Mouse (Mus musculus) heart, embryonic 14.5 days (tissue): Measurements from ENCODE around the gene Stox2. TPM values are rescaled to one million over a fixed set of nuclear protein-coding genes. Genes with fewer than 3 reads are reported as not detected.

ENCODE experiments used
- ATAC-seq: fragments of 200-750 bp; cut with Nextera tagmentation; 2 replicates; pipeline ENCODE4 v1.8.0; 2017; ENCODE audit warnings: low read depth, moderate TSS enrichment; ENCODE audit not compliant: insufficient number of reproducible peaks, insufficient read depth, low FRiP score
- H3K27ac ChIP-seq, 2 experiments: fragments of 200-500 bp in 1 of 2; fragments of 300-500 bp in 1 of 2; sonication (generic) in 1 of 2; replicated peaks in 1 of 2; 2 replicates each; pipeline ENCODE4 v1.5.1; 2012 to 2014; ENCODE audit warnings: low read depth in 2 of 2, low read length in 2 of 2, control low read depth in 1 of 2, mild to moderate bottlenecking in 1 of 2, mixed read lengths in 1 of 2; ENCODE audit not compliant: control insufficient read depth in 1 of 2, insufficient read depth in 1 of 2
- H3K27me3 ChIP-seq: fragments of 300-500 bp; sonication (generic); 2 replicates; pipeline ENCODE4 v1.6.1; 2014; ENCODE audit warnings: mild to moderate bottlenecking, low read length, control low read depth; ENCODE audit not compliant: control insufficient read depth, insufficient read depth
- H3K36me3 ChIP-seq: fragments of 300-500 bp; sonication (generic); 2 replicates; pipeline ENCODE4 v1.6.1; 2014; ENCODE audit warnings: mild to moderate bottlenecking, control low read depth, low read length, mixed read lengths; ENCODE audit not compliant: control insufficient read depth, insufficient read depth
- H3K4me1 ChIP-seq, 2 experiments: fragments of 200-500 bp in 1 of 2; fragments of 300-500 bp in 1 of 2; sonication (generic) in 1 of 2; 2 replicates each; pipeline ENCODE4 v1.6.1; 2012 to 2014; ENCODE audit warnings: low read length in 2 of 2, control low read depth in 1 of 2, mixed read lengths in 1 of 2; ENCODE audit not compliant: control insufficient read depth in 2 of 2, insufficient read depth in 2 of 2
- H3K4me2 ChIP-seq: fragments of 300-500 bp; sonication (generic); 2 replicates; pipeline ENCODE4 v1.6.1; 2014; ENCODE audit warnings: mild to moderate bottlenecking, low read length
- H3K4me3 ChIP-seq, 2 experiments: fragments of 200-500 bp in 1 of 2; fragments of 300-500 bp in 1 of 2; sonication (generic) in 1 of 2; 2 replicates each; pipeline ENCODE4 v1.5.1; 2012 to 2014; ENCODE audit warnings: low read length in 2 of 2, mild to moderate bottlenecking in 2 of 2, control low read depth in 1 of 2, low read depth in 1 of 2, moderate library complexity in 1 of 2; ENCODE audit not compliant: control insufficient read depth in 1 of 2, insufficient read depth in 1 of 2
- H3K9ac ChIP-seq: fragments of 300-500 bp; sonication (generic); 2 replicates; pipeline ENCODE4 v1.6.1; 2014; ENCODE audit warnings: mild to moderate bottlenecking, low read length
- H3K9me3 ChIP-seq: fragments of 300-500 bp; sonication (generic); 2 replicates; pipeline ENCODE4 v1.6.1; 2016; ENCODE audit warnings: low read length, control low read depth; ENCODE audit not compliant: control insufficient read depth
- WGBS: fragments of 180-500 bp; shearing (Covaris S2); extraction: QIAGEN DNeasy Blood & Tissue Kit; methylation state at CpG from one replicate; pipeline ENCODE4 v1.1.7; 2014; 5-methylcytosine and 5-hydroxymethylcytosine counted together
- polyA plus RNA-seq: library from polyadenylated mRNA; unstranded; fragments of >200 nt; fragmentation: Nextera tagmentation; extraction: Ambion mirVana; gene quantifications from 2 replicates; pipeline ENCODE4 v1.2.1, GENCODE M21; 2014

Gene Stox2
- polyA plus RNA-seq, 1 experiment from 2014 or later = 10.9 TPM

GRCm38 (mm10) chr8:47241421-47242078, 204.6 kb downstream of the Stox2 start:
- 76% methylated on average over 13 of the region's 13 CpGs for WGBS
- no peaks in the 10 kb centered on the region for H3K9me3 ChIP-seq
- no peak overlapping the region for H3K4me3 ChIP-seq
- no peaks in the 10 kb centered on the region for H3K36me3 ChIP-seq
- H3K4me2 ChIP-seq = peak overlapping the region; percentile 58; the same call in 1 of the 2 replicates
- H3K9ac ChIP-seq = no peak overlapping the region
- no peaks in the 10 kb centered on the region for H3K27me3 ChIP-seq
- no peak overlapping the region for H3K27ac ChIP-seq
- ATAC-seq = no peak
- H3K4me1 ChIP-seq = peaks cover 18 to 37% of the 10 kb centered on the region in 2 experiments

GRCm38 (mm10) chr8:47240871-47241270, 205.3 kb downstream of the Stox2 start:
- no peaks in the 10 kb centered on the region for H3K36me3 ChIP-seq
- H3K9ac ChIP-seq = no peak overlapping the region
- H3K9me3 ChIP-seq = no peaks in the 10 kb centered on the region
- 91% methylated on average over 4 of the region's 4 CpGs for WGBS
- H3K4me1 ChIP-seq = peaks cover 18 to 40% of the 10 kb centered on the region in 2 experiments
- no peak overlapping the region for H3K4me3 ChIP-seq
- no peak for ATAC-seq
- no peaks in the 10 kb centered on the region for H3K27me3 ChIP-seq
- no peak overlapping the region for H3K27ac ChIP-seq
- H3K4me2 ChIP-seq = no peak overlapping the region

DNA sequence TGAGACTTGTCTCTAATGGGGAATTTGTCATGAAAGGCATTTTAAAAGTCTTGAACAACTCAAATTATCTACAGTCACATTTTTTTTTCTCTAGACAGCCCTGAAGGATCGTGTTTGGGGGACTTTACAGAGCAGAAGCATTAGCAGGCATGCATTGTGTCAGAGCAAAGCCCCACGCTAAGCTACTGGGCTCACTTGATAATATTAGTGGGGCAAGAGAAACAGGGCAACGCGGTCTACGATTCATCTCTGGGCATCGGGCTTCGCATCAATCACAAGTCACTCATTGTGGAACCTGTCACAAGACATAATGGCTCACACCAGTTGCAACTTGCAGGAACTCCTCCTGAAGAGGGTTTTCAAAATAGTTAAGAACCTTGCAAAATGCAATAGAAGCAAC, 205.9 kb downstream of the Stox2 start:
- 54% methylated on average over 7 of the region's 7 CpGs for WGBS

DNA sequence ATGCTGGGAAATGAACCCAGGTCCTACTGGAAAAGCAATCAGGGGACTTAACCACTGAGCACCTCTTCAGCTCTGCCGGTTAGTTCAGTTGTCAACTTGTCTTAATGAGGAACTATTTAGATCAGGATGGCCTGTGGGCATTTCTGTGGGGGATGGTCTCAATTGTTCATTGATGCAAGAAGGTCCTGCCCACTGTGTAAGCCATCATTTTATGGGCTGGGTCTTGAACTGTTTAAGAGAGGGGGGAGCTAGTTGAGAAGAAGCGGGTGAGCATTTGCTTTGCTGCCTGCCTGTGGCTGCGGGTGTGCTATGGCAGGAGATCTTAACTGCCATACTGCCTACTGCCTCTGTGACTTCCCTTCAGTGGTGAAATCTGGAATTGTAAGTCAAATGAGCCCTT, 214.1 kb downstream of the Stox2 start:
- no peak overlapping the region for H3K4me3 ChIP-seq
- no peaks in the 10 kb centered on the region for H3K36me3 ChIP-seq
- peaks cover 16 to 36% of the 10 kb centered on the region in 2 experiments for H3K4me1 ChIP-seq
- no peak overlapping the region for H3K9ac ChIP-seq
- H3K4me2 ChIP-seq = no peak overlapping the region
- H3K9me3 ChIP-seq = no peaks in the 10 kb centered on the region
- WGBS = 70% methylated on average over 3 of the region's 3 CpGs
- ATAC-seq = no peak
- no peak overlapping the region for H3K27ac ChIP-seq
- H3K27me3 ChIP-seq = no peaks in the 10 kb centered on the region

More for the DNA sequence above, 205.9 kb downstream of the Stox2 start:
- H3K4me3 ChIP-seq = no peak overlapping the region
- H3K9me3 ChIP-seq = no peaks in the 10 kb centered on the region
- H3K4me1 ChIP-seq = peaks cover 18 to 40% of the 10 kb centered on the region in 2 experiments
- no peak overlapping the region for H3K4me2 ChIP-seq
- ATAC-seq = no peak
- no peak overlapping the region for H3K9ac ChIP-seq
- no peaks in the 10 kb centered on the region for H3K27me3 ChIP-seq
- H3K36me3 ChIP-seq = no peaks in the 10 kb centered on the region
- no peak overlapping the region for H3K27ac ChIP-seq

DNA sequence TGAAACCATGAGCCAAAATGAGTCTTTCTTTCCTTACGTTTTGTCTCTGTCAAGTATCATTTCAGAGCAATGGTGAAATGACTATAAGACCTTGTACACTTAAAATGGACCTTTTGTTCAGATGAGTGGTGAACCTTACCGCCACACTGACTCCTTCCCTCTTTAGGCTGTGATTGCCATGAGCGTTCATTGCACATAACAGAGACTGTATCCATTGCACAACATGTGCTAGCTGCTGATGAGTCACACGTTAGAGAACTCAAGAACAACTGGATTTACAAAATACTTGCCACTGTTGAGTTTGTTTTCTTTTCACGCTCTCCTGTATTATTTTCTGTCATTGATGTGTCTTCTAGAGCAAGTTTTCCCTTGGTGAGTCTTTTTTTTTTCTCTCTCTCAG, 216.1 kb downstream of the Stox2 start:
- Histone ChIP-seq H3K27me3 (no peaks in the 10 kb centered on the region), H3K9me3 (no peaks in the 10 kb centered on the region), H3K4me1 (peaks cover 16 to 28% of the 10 kb centered on the region in 2 experiments), H3K4me2 (no peak overlapping the region), H3K36me3 (no peaks in the 10 kb centered on the region), H3K27ac (no peak overlapping the region), H3K4me3 (no peak overlapping the region), H3K9ac (no peak overlapping the region)
- ATAC-seq = no peak
- WGBS = 93% methylated on average over 5 of the region's 5 CpGs

DNA sequence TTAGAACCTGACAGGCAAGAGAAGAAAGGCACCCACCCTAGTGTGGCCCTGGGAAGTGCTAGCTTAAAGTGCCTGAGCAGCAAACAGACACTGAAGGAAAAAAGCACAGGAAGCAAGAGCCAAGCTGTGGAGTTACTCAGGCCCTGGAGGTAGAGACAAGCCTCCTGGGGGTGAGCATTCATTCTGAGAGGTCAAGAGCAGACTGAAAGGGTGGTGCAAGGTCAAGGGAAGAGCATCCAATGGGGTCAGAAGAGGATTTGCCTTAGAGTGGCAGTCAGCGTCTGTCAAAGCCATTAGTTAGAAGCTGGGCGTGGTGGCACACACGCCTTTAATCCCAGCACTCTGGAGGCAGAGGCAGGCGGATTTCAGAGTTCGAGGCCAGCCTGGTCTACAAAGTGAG, 224.3 kb downstream of the Stox2 start:
- no peak for ATAC-seq
- H3K4me3 ChIP-seq = no peak overlapping the region
- H3K9me3 ChIP-seq = no peaks in the 10 kb centered on the region
- H3K27ac ChIP-seq = no peak overlapping the region; a peak in 1 of 4 replicates
- no peak overlapping the region for H3K4me2 ChIP-seq
- no peaks in the 10 kb centered on the region for H3K27me3 ChIP-seq
- peaks cover 8 to 22% of the 10 kb centered on the region in 2 experiments for H3K4me1 ChIP-seq
- 77% methylated on average over 5 of the region's 5 CpGs for WGBS
- no peak overlapping the region for H3K9ac ChIP-seq
- no peaks in the 10 kb centered on the region for H3K36me3 ChIP-seq

GRCm38 (mm10) chr8:47221191-47221590, 225.0 kb downstream of the Stox2 start:
- ATAC-seq = no peak
- H3K9me3 ChIP-seq = no peaks in the 10 kb centered on the region
- WGBS = 79% methylated on average over 10 of the region's 10 CpGs

DNA sequence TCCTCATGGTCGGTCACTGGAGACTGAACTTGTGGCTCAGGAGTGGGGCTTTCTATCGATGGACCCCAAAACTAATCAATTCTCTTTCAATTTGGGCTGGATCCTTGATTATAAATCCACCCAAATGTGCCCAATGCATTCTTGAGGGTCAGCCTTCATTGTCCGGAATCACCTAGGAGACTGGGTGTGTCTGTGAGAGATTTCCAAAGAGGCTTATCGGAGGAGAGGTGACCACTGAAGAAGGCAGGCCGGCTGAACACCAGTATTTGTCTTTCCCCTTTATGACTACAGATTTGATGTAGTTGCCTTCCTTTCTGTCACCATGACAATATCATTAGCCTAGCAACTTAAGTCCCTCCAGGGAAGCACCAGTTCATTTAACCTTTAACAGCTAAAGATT, 225.8 kb downstream of the Stox2 start:
- peaks cover 8 to 22% of the 10 kb centered on the region in 2 experiments for H3K4me1 ChIP-seq
- 91% methylated on average over 5 of the region's 5 CpGs for WGBS
- ATAC-seq = no peak

More at GRCm38 (mm10) chr8:47221191-47221590, 225.0 kb downstream of the Stox2 start:
- Histone ChIP-seq H3K27me3 (no peaks in the 10 kb centered on the region), H3K4me1 (peaks cover 8 to 22% of the 10 kb centered on the region in 2 experiments), H3K27ac (no peak overlapping the region), H3K4me3 (no peak overlapping the region), H3K9ac (no peak overlapping the region), H3K4me2 (no peak overlapping the region), H3K36me3 (no peaks in the 10 kb centered on the region)

More for the DNA sequence above, 225.8 kb downstream of the Stox2 start:
- Histone ChIP-seq H3K9me3 (no peaks in the 10 kb centered on the region), H3K9ac (no peak overlapping the region), H3K36me3 (no peaks in the 10 kb centered on the region), H3K4me2 (no peak overlapping the region), H3K27ac (no peak overlapping the region), H3K27me3 (no peaks in the 10 kb centered on the region), H3K4me3 (no peak overlapping the region)
